Mouse (Mus musculus) thymus, postnatal 36 days (tissue): ENCODE data around the gene Nxt1.

Source experiments
- DNase-seq, 2 experiments: peaks; one replicate each; pipeline ENCODE4 v3.0.0; 2022; ENCODE audit warnings: mixed read lengths in 2 of 2

Gene Nxt1

DNA sequence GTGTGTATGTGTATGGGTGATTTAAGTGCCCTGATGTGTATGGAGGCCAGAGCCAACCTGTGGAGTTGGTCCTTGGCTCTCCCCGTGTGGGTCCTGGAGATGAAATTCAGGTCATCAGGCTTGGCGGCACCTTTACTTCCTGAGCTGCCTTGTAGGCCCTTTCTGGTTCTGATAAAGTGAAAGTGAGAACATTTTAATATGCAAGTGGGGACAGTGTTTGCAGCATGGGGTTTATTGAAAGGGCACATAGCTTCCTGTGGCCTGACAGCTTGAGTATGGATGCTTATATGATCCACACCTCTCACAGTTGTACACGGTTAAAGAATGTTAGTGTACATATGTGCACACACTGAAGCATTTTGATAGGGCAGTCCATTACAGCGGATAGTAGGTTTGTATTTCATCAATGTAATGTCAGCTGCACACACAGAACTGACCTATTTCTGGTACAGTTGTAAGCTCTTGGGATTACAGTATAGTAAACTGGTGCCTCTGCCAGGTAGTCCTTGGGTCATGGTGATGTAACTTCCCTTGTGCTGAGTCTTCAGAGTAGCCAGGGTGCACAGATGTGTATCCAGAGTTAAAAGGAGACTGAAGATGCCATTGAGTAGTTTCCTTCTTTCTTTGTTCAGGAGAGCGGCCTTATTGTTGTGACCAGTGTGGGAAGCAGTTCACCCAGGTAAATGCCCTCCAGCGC is 17.2 kb downstream of the Nxt1 start:
- no peak for DNase-seq

DNA sequence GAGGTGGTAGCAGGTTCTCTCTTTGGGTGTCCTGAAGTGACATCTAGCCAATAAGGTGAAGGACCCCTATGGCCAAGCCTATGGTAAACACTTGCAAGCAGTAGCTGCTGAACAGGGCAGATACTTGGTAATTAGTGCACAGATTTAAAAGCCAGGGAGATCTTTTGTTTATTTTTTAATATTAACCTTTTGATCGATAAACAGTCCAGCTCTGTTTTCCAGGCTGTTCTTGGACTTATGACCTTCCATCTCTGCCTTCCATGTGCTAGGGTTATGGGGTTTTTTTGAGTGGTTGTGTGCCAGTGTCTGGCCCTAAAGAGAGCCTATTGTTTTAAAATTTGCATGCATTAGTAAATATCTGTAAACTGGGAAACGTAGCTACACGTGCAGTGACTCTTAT is 17.9 kb downstream of the Nxt1 start:
- DNase-seq = no peak

DNA sequence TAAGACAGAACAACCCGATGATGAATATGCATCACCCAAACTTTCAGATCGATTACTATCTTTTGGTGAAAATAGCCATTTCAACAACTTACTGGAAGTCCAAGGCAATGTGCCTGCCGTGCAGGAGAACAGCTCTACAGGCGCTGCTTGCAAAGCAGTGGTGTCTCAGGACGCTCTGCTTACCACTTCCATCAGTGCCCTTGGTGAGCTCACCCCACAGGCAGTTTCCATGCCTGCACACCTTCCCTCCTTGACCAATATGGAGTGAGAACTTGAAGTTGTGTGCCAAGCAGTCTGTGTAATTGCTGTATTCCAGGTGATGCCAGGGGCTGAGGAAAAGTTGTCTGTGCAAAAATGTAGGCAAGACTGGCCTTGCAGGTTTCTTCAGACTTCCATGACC is 18.4 kb downstream of the Nxt1 start:
- no peak for DNase-seq

DNA sequence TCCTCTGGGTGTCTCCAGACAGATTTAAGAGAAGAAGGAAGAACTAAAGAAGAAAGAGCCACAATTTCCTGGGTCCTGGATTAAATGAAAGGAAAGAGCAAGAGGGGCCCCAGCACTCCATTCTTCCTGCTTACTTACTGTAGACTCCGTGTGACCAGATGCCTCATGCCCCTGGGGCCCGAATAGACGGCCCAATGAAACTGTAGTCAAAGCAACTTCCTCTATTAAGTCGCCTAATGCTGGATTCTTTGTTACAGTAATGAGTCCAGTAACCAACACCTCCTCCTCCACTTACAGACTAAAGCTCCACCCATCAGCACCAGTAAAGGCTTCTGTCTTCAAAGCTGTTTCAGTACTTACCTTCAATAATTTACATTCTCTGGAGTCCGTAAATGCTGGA is 26.2 kb downstream of the Nxt1 start:
- no peak for DNase-seq

DNA sequence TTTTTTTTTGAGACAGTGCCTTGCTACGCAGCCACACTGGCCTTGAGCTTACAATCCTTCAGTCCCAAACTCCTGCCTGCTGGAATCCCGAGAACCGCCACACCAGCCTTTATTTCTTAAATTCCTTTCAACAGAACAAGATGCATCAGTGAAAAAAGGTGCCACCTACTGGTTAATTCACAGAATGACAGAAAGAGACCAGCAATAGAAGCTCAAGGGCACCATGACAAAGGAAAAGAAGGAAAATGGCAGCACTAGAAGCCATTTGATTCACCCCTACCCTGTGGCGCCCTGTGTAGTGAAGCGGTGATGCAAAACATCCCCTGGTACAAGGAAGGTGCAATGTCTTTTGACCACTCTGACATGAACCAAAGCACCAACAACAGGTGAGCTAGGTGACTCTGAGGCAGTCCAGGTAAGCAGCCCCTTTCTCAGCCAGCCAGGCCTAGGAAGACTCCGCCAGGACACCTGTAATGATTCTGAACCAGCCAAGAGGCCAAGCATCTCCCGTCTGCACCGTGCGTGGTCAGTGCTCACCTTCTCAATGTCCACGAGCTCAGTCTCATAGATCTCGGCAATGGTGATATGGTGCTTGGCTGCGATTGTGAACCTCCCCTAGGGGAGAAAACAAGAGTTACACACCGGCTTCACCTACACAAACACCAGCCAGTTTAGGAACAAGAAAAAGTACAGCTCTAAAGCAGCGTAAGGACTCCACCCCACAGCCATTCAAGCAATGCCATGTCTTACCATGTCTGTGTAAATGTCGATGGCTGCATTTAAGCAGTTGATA is 34.2 kb downstream of the Nxt1 start:
- no peak for DNase-seq

DNA sequence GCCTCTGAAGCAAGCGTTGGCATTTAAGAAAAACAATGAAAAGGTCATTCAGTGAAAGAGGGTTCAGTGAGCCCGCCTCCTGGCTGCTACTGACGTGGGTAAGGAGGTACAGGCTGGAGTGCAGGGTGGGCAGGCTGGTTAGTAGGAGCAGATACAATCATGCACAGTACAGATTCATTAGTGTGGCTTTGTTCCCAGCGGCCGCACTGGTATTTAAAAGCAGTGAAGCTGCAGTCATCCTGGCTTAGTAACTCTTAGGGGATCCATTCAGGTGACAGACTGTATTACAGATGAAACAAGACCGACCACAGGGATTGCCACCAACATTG is 34.8 kb downstream of the Nxt1 start:
- DNase-seq = no peak

DNA sequence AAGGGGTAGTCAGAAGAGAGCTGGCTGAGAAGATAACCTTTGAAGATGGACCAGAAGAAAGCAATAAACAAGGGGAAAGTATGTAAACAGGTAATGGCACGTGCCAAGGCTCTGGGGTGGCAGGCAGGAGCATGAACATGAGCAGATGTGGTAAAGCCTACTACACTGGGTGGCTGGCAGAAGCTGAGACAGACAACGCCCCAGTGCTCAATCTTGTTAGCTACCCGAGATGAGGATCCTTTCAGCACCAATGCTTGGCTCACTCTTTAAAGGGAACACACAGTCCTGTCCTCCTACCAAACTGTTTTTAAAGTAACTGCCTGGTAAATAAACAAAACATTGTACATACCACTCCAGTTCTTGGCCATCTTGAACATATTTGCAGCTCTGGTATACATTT is 39.9 kb downstream of the Nxt1 start:
- no peak for DNase-seq

DNA sequence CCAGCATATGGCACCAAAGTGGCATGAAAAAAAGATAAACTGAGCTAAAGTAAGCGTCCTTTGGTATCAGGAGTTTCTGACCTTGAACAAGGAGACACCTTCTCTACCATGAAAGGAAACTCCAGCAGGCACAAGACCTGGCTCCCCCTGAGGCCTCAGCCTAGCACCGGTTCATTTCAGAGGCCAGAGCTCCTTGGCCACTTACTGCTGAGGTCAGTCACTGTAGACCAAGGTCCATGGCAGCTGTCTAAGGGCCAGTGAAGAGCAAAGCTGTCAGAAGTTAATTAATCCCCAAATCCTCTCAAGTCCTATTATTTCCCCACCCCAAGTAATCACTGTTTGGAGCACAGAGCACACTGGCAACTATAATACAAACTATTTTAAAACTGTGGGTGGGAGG is 44.7 kb downstream of the Nxt1 start:
- DNase-seq = no peak

DNA sequence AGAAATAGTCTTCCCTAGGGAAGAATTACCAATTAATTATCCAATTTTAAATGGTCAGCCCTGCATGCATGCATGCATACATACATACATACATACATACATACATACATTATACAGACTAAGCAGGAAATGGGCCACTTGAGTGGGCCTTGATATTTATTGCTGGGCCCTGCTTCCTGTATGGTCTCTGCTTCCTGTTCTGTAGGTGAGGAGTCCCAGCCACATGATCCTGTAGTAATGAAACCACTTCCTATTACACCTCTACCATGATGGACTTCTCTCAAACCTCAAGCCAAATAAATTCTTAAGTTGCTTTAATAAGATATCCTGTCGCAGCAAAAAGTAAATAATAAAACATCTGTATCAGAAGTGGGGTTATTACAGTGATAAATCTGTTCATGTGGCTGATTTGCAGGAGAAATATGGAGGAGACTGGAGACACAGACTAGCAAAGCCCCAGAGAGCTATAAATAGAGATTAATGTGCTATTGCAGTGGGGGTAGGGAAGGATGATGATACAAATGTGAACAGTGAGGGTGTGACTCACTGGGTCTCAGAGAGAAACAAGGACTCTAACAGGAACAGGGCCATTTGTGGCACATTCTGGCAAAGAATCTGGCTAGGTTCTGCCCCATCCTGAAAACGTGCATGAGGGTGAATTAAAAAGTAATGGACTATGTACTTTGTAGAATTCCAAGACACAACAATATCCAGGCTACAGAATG is 47.0 kb downstream of the Nxt1 start:
- no peak for DNase-seq
